Mouse (Mus musculus) sigmoid colon, adult 10 weeks (tissue): Measurements from ENCODE around the gene Defb39. TPM values are rescaled to one million over a fixed set of nuclear protein-coding genes. Genes with fewer than 3 reads are reported as not detected.

Experiments used
- polyA plus RNA-seq: library from polyadenylated mRNA; stranded (reverse); fragments of 350-450 nt; fragmentation: Illumina TruSeq; extraction: RNeasy Lipid Tissue Mini Kit (QIAGEN cat#74804); gene quantifications from one replicate; pipeline ENCODE4 v1.2.3, GENCODE M21; 2014; ENCODE audit warnings: low read depth, low replicate concordance

Gene Defb39
- polyA plus RNA-seq = not detected

DNA sequence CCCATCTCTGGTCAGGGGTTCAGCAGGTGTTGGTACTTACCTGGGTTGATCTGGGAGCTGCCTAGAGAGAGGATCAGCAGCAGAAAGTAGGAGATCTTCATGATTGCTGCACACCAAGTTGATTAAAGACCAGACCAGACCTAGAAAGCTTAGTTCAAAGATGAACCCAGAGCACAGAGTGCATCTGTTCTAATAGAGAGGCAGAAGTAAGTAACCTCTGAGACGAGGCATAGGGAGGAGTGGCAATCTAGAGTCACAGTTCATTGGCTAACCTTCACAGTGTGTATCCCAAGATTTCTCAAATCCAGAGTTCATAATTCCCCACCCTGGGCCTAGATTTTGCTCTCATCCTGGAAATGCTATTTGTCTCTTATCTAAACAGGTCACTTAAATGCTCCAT lies at the start of gene Defb39:
Gene Defb39 (minus strand): TSS at position 101 of the 400 bp plus-strand sequence.

DNA sequence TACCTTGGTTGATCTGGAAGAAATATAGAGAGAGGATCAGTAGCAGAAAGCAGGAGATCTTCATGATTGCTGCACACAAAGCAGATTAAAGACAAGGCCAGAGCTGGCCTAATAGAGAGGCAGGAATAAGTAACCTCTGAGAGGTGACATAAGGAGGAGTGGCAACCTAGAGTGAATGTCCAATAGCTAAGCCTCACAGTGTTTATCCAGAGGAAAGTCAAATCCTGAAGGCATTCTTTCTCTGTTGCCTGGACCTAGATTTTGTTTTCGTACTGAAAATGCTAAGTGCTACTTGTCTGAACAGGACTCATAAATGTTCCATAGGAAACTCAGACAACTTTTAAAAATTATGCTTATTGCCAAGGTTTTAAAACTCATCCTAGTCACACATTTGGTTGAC lies 38.1 kb downstream of the Defb39 start, which contains the start of gene Defb38:
Gene Defb38 (minus strand): TSS at position 101 of the 400 bp plus-strand sequence.

Other genes with a start within 250 kb of the Defb39 start
- not detected for gene Defb40, start 86.6 kb downstream of the Defb39 start, polyA plus RNA-seq
- 3.9 TPM for gene Defb37, start 73.8 kb downstream of the Defb39 start, polyA plus RNA-seq
- not detected for gene Defb38, start 38.2 kb downstream of the Defb39 start, polyA plus RNA-seq
- not detected for gene Defb12, start 50.0 kb upstream of the Defb39 start, polyA plus RNA-seq
- not detected for gene Defb34, start 58.9 kb upstream of the Defb39 start, polyA plus RNA-seq
- gene Gm45826, start 76.0 kb upstream of the Defb39 start, polyA plus RNA-seq = not detected
- gene Defb14, start 129.5 kb upstream of the Defb39 start, polyA plus RNA-seq = not detected
- not detected for gene Defb4, start 133.9 kb upstream of the Defb39 start, polyA plus RNA-seq
- not detected for gene Defb6, start 160.7 kb upstream of the Defb39 start, polyA plus RNA-seq
- not detected for gene Defb46, start 175.1 kb upstream of the Defb39 start, polyA plus RNA-seq
- not detected for gene Defb5, start 182.8 kb upstream of the Defb39 start, polyA plus RNA-seq
- gene Defb3, start 228.6 kb upstream of the Defb39 start, polyA plus RNA-seq = not detected